Mouse (Mus musculus) natural killer cell, adult 2 months (primary cell): ENCODE measurements around the gene Copb1.
A peak's percentile ranks its signal among the peaks of the same experiment; 100 is the strongest.
"Not testable (repeated sequence)": the region's sequence is repeated elsewhere in the genome, so short reads cannot be mapped to it uniquely, and the experiment has no call there.

Experiments
- DNase-seq, 2 experiments: peaks; one replicate each; pipeline ENCODE4 v3.0.0; 2022; ENCODE audit warnings: low spot score in 2 of 2

Gene Copb1

GRCm38 (mm10) chr7:114220433-114220832 lies 34.1 kb downstream of the Copb1 start:
- no peak for DNase-seq

- DNase-seq, result no peak
Measured at GRCm38 (mm10) chr7:114216908-114217307, 37.6 kb downstream of the Copb1 start.

DNA sequence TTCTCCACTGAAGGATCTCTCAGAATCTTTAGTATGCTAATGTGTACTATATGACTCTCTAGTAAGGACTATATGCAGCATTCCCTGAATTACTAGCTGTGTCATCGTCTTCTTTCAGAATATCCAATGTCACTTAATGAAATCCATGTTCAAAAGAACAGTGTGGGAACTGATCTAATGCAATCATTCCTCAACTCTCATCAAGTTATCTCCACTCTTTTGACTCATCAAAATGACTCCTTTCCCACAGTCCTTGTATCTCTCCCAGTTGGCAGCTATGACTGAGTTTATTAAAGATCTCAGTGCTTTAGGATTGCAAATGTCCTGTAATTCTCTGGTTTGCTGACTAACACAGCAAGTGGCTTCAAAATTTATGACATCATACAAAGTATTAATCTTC lies 40.1 kb downstream of the Copb1 start:
- no peak for DNase-seq

DNA sequence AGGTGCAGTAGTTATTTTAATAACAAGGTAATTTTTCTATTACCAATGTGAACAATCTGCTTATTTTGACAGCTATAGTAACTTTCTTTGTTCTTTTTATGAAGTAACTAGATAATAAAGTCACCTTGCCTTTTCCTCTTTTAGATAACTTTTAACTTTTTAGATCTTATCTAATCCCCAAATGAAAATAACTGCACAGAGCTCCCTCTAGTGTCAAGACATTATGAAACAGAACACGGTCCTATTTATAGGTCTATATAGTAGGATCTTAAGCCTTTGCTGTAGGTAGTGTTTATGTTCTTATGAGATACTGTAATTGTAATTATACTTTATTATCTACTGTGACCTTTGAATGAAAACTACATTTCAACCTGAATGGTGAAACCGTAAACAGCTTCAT lies 41.0 kb downstream of the Copb1 start:
- DNase-seq, result no peak

DNA sequence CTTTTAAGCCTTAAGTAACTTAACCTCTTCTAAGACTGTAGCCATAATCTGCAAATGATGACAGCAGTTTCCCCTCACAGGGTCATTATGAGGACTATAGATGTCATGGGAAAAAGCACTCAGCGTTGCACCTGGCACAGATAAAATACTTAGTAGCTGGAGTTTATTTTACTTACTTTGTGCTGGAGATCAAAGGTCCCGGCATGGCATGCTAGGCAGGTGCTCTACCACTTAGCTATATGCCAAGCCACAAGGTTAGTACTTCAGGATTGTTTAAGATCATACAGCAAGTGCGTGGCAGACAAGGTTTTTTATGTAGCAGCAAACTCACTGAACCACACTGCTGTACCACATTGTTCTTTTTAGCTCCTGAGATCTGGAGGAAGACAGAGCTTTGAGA lies 43.9 kb downstream of the Copb1 start:
- DNase-seq, result no peak

DNA sequence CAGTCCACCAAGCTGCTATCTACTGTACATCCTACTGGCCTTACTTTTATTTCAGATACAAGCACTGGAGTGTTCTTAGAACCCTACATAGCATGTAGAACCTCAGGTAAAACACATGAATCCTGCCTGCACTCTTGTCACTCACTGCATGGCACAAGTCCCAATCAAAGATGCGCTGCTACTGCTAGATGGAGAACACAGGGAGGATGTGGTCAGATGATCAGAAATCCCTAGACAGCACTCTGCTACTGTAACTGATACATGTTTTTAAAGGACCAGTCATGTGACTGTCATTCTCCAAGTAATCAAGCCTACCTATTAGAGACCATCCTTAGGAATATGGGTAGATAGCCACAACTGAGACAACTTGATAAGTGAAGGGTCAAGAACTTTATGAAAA lies 44.7 kb downstream of the Copb1 start:
- no peak for DNase-seq

- DNase-seq, result no peak
Measured at GRCm38 (mm10) chr7:114203491-114204359, 50.8 kb downstream of the Copb1 start.

DNA sequence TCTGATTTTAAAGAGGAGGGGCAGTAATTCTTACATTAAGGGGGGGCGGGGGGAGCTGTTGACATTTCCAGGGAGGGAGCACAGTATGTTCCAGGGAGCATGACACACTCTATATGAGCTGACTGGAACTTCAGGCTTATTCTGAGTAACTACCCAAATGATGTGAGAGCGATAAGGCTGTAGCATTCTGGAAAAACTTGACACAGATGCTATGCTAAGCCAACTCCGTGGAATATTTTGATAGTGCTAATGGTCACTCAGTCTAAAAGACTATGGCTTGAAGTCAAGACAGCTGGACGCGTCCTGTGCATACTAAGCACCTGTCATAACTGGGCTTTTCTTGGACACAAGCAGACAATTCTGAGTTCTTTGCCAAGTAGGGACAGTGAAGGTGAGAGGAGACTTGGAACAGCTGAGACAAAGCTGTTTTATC lies 51.5 kb downstream of the Copb1 start:
- no peak for DNase-seq

GRCm38 (mm10) chr7:114200651-114201050 lies 53.9 kb downstream of the Copb1 start:
- peak in 1 of 2 experiments; percentile 13 for DNase-seq

GRCm38 (mm10) chr7:114199428-114200110 lies 54.9 kb downstream of the Copb1 start:
- DNase-seq, result no peak

DNA sequence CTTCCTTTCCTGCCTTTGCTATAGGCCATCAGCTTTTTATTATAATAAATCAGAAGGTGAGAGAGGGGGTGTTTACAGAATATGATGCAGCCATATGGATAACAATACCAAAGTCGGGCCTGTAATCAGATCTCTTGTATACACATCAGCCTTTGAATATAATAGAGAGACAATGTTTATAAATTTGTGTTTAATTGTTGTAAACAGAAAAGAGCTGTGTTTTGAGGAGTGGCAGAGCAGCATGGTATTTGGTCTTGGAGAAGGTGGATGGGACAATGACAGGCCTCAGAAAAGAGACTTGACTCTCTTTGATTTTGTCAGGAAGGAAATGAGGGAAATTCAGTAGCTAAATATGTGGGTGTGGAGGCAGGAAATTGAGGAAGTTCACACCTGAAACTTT lies 56.3 kb downstream of the Copb1 start:
- DNase-seq, result no peak

- not testable (repeated sequence) for DNase-seq
Measured at GRCm38 (mm10) chr7:114196588-114196987, 57.9 kb downstream of the Copb1 start.

GRCm38 (mm10) chr7:114194788-114195187 lies 59.7 kb downstream of the Copb1 start:
- peak in 1 of 2 experiments; percentile 22 for DNase-seq

DNA sequence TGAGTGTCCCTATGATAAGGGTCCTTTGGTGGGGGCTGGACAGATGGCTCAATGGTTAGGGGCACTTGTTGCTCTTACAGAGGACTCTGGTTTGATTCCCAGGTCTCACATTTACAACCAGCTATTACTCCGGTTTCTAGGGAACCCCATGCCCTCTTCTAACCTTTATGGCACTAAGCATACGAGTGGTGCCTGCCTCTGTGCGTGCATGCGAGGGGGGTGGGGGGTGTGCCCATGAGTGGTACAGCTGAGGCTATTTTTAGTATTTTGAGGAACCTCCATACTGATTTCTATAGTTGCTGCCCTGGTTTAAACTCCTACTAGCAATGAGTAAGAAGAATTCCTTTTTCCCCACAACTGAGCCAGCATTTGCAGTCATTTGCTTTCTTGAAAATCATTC lies 60.3 kb downstream of the Copb1 start:
- DNase-seq, result no peak

DNA sequence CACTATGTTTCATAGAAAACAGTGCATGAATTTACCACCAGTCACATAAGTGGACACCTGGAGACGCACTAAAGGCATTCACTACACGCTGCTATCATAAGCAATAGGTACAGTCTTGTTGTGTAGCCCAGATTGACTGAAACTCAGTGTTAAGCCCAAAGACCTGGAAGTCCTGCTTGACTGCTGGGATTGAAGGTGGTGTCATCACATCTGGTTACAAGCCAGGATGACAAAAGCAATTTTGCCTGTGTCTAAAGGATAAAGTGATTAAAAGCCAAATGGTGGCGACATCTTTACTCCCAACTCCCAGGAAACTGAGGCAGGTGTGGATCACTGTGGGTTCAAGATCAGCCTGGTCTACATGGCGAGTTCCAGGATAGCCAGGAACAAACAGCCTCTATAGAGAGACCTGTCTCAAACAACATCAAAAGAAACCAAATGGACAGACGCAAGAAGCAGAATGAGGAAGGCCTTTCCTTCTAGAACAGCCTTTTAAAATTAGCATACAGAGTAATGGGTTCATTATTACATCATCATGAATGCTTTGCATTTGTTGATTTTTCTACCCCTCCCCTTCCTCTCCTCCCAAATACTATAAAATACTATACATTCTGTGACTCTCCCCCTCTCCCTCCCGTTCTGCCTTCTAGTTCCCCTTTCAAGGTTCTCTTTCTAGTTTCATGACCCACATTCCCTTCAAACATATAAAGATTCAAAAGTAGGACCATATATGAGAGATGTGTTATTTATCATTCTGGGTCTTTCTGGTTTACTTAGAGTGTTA lies 61.0 kb downstream of the Copb1 start:
- no peak for DNase-seq

DNA sequence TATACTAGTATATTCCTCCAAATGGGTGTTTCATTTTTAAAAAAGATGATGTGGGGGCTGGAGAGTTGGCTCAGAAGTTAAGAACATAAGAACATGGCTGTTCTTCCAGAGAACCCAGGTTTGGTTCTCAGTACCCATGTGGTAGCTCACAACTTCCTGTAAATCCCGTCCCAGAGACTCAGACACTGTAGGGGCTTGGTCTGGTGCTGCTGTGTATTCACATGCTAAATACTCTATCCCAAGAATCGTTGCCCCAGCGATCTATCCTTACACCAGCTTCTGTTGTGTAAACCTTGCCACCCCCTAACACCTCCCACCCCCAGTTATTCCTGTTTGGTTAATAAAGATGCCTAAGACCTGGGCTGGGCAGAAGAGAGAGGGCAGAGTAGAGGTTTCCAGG lies 61.9 kb downstream of the Copb1 start:
- DNase-seq, result no peak

GRCm38 (mm10) chr7:114183416-114183815 lies 71.1 kb downstream of the Copb1 start:
- DNase-seq, result no peak

DNA sequence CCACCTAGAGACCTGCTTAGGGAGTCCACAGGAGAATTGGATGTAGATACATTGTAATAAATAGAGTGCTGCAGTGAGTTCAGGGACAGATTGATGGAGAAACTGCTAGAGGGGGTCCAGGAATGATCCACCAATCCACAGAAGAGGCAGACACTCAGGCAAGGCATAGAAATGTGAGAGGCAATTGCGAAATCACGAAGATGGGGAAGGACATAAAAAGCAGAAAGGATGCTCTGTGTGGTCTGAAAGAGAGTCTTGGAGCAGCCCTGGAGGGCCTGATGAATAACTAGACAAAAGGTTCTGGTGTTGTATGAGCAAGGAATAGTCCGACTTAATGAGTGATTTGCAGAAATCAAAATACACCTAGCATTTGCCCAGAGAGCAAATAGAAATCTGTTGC lies 71.8 kb downstream of the Copb1 start:
- DNase-seq, result no peak

DNA sequence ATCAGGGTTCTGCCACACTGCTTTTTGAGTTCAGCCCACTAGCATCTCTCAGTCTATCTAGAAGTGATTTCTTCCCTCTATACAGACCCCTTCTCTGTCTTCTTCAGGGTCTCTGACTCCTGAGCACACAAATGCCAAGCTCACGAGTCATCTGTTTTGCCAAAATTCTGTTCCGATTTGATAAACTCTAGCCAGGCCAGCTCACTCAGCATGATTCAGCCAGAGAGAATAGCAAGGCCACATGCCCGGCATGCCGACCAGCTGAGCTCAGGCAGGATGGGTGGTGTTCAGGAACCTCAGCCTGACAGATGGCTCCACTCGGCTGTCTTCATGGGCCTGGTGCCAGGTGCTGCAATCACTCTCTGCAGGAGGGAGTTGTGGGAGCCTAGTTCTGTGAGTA lies 73.1 kb downstream of the Copb1 start:
- DNase-seq, result no peak

DNA sequence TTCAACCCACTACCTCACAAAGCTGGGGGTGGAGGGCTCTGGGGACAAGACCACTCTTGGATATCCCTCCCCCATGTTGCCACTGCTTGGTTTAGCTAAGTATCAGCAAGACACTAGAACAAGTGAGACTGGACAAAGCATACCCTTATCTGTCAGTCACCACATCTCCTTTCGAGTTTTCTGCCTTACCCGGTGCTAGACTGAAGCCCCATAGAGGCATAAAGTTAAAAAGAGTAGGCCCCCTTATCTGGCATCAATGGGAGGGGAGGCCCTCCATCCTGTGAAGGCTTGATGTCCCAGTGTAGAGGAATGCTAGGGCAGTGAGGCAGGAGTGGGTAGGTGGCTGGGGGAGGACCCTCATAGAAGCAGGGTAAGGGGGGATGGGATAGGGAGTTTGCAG lies 77.9 kb downstream of the Copb1 start:
- DNase-seq, result no peak

- peak; percentile 35 to 45 for DNase-seq
Measured at GRCm38 (mm10) chr7:114171354-114172097, 83.0 kb downstream of the Copb1 start.

GRCm38 (mm10) chr7:114169996-114170395 lies 84.5 kb downstream of the Copb1 start:
- DNase-seq, result no peak
